Mouse (Mus musculus): Measurements from ENCODE around the gene Cactin. TPM values are rescaled to one million over a fixed set of nuclear protein-coding genes. Genes with fewer than 3 reads are reported as not detected.
A peak's percentile ranks its signal among the peaks of the same experiment; 100 is the strongest.

Gene Cactin
- polyA plus RNA-seq, 1 experiment from 2014 or later, result 12.4 TPM

- WGBS (ENCODE audit: insufficient replicate concordance), result 37% methylated on average over 16 of the region's 16 CpGs
- H3K27me3 ChIP-seq (ENCODE audit: insufficient read depth, low read length), result peaks cover 35% of the 10 kb centered on the region
- 0 out of 2 replicates have a peak, but pooled peaks have one; percentile 22 for ATAC-seq
These were observed 20.5 kb downstream of the Cactin start for GRCm38 (mm10) chr10:81341333-81341949.

GRCm38 (mm10) chr10:81342686-81343505, 22.0 kb downstream of the Cactin start, which contains the start of gene Gipc3:
TSS of gene Gipc3 (minus strand) at chr10:81343266.
- no peak for ATAC-seq
- peak within 1 kb of the TSS; percentile 75 for H3K4me2 ChIP-seq (ENCODE audit: low read depth, low read length)
- no peaks in the 10 kb centered on the region for H3K9me3 ChIP-seq (ENCODE audit: low read length)
- H3K9ac ChIP-seq (replicated peaks), result 0 out of 2 replicates have a peak within 1 kb of the TSS, but pooled peaks have one; percentile 36
- no peak within 1 kb of the TSS for H3K27ac ChIP-seq (ENCODE audit: low read depth)
- no peak for DNase-seq
- H3K4me1 ChIP-seq (ENCODE audit: insufficient read depth), result peaks cover 18% of the 10 kb centered on the region
- TF ChIP-seq CTCF (IDR thresholded peaks at IDR 0.05; ENCODE audit: low read depth) (no peak), EP300 (IDR thresholded peaks at IDR 0.05; ENCODE audit: low read depth) (no peak)
- peak within 1 kb of the TSS; percentile 48 for H3K4me3 ChIP-seq (ENCODE audit: low read depth, low read length)
- WGBS (ENCODE audit: insufficient replicate concordance), result 6% methylated on average over 45 of the region's 67 CpGs
- H3K27me3 ChIP-seq (ENCODE audit: insufficient read depth, low read length), result peaks cover 30% of the 10 kb centered on the region
- peaks cover 3% of the 10 kb centered on the region; the same call in 1 of the 2 replicates for H3K36me3 ChIP-seq (replicated peaks; ENCODE audit: insufficient read depth, low read length)

More at GRCm38 (mm10) chr10:81341333-81341949, 20.5 kb downstream of the Cactin start:
- peak; percentile 81 for DNase-seq
- TF ChIP-seq EP300 (IDR thresholded peaks at IDR 0.05; ENCODE audit: low read depth) (no peak), CTCF (IDR thresholded peaks at IDR 0.05; ENCODE audit: low read depth) (peak; percentile 89)
- Histone ChIP-seq H3K9me3 (ENCODE audit: low read length) (no peaks in the 10 kb centered on the region), H3K4me2 (ENCODE audit: low read depth, low read length) (no peak overlapping the region), H3K4me1 (ENCODE audit: insufficient read depth) (peaks cover 7% of the 10 kb centered on the region), H3K36me3 (replicated peaks; ENCODE audit: insufficient read depth, low read length) (no peaks in the 10 kb centered on the region), H3K9ac (replicated peaks) (no peak overlapping the region), H3K4me3 (ENCODE audit: low read depth, low read length) (no peak overlapping the region), H3K27ac (ENCODE audit: low read depth) (no peak overlapping the region)

GRCm38 (mm10) chr10:81344421-81345161, 23.7 kb downstream of the Cactin start:
- TF ChIP-seq CTCF (IDR thresholded peaks at IDR 0.05; ENCODE audit: low read depth), result peak; percentile 61
- TF ChIP-seq EP300 (IDR thresholded peaks at IDR 0.05; ENCODE audit: low read depth), result no peak
- ATAC-seq, result no peak
- Histone ChIP-seq H3K4me2 (ENCODE audit: low read depth, low read length) (no peak overlapping the region), H3K27ac (ENCODE audit: low read depth) (no peak overlapping the region), H3K4me3 (ENCODE audit: low read depth, low read length) (no peak overlapping the region), H3K9ac (replicated peaks) (no peak overlapping the region), H3K4me1 (ENCODE audit: insufficient read depth) (peaks cover 29% of the 10 kb centered on the region), H3K9me3 (ENCODE audit: low read length) (no peaks in the 10 kb centered on the region), H3K27me3 (ENCODE audit: insufficient read depth, low read length) (peaks cover 30% of the 10 kb centered on the region), H3K36me3 (replicated peaks; ENCODE audit: insufficient read depth, low read length) (peaks cover 10% of the 10 kb centered on the region)
- WGBS (ENCODE audit: insufficient replicate concordance), result 38% methylated on average over 8 of the region's 8 CpGs
- no peak for DNase-seq

GRCm38 (mm10) chr10:81345162-81345534, 24.2 kb downstream of the Cactin start:
- DNase-seq (no peak), ATAC-seq (no peak)
- no peak for TF ChIP-seq EP300 (IDR thresholded peaks at IDR 0.05; ENCODE audit: low read depth)
- TF ChIP-seq CTCF (IDR thresholded peaks at IDR 0.05; ENCODE audit: low read depth), result no peak
- Histone ChIP-seq H3K27me3 (ENCODE audit: insufficient read depth, low read length) (peaks cover 30% of the 10 kb centered on the region), H3K4me2 (ENCODE audit: low read depth, low read length) (no peak overlapping the region), H3K9me3 (ENCODE audit: low read length) (no peaks in the 10 kb centered on the region), H3K27ac (ENCODE audit: low read depth) (no peak overlapping the region), H3K36me3 (replicated peaks; ENCODE audit: insufficient read depth, low read length) (peaks cover 10% of the 10 kb centered on the region), H3K4me1 (ENCODE audit: insufficient read depth) (peaks cover 33% of the 10 kb centered on the region), H3K4me3 (ENCODE audit: low read depth, low read length) (no peak overlapping the region), H3K9ac (replicated peaks) (no peak overlapping the region)
- WGBS (ENCODE audit: insufficient replicate concordance), result 67% methylated on average over 4 of the region's 4 CpGs

GRCm38 (mm10) chr10:81346453-81347067, 25.7 kb downstream of the Cactin start:
- DNase-seq (peak; percentile 90), ATAC-seq (peak; percentile 9; the same call in 1 of the 2 replicates)
- H3K4me3 ChIP-seq (ENCODE audit: low read depth, low read length), result peak overlapping the region; percentile 30
- H3K4me1 ChIP-seq (ENCODE audit: insufficient read depth), result peaks cover 35% of the 10 kb centered on the region
- 0 out of 2 replicates have a peak overlapping the region, but pooled peaks have one; percentile 16 for H3K9ac ChIP-seq (replicated peaks)
- H3K36me3 ChIP-seq (replicated peaks; ENCODE audit: insufficient read depth, low read length), result peaks cover 10% of the 10 kb centered on the region
- H3K4me2 ChIP-seq (ENCODE audit: low read depth, low read length), result peak overlapping the region; percentile 75
- TF ChIP-seq CTCF (IDR thresholded peaks at IDR 0.05; ENCODE audit: low read depth) (peak; percentile 37), EP300 (IDR thresholded peaks at IDR 0.05; ENCODE audit: low read depth) (no peak)
- peaks cover 30% of the 10 kb centered on the region for H3K27me3 ChIP-seq (ENCODE audit: insufficient read depth, low read length)
- H3K9me3 ChIP-seq (ENCODE audit: low read length), result no peaks in the 10 kb centered on the region
- no peak overlapping the region for H3K27ac ChIP-seq (ENCODE audit: low read depth)
- WGBS (ENCODE audit: insufficient replicate concordance), result 16% methylated on average over 50 of the region's 55 CpGs
